Mouse (Mus musculus) midbrain, postnatal 0 days (tissue): ENCODE measurements around the gene Nsa2. TPM values are rescaled to one million over a fixed set of nuclear protein-coding genes. Genes with fewer than 3 reads are reported as not detected.
A peak's percentile ranks its signal among the peaks of the same experiment; 100 is the strongest.

Experiments
- ATAC-seq: fragments of 200-750 bp; cut with Nextera tagmentation; 2 replicates; pipeline ENCODE4 v1.8.0; 2017; ENCODE audit warnings: moderate number of reproducible peaks, mild to moderate bottlenecking, moderate TSS enrichment, moderate library complexity; ENCODE audit not compliant: low FRiP score
- DNase-seq: peaks from one replicate; pipeline ENCODE4 v3.0.0-alpha.2; 2015; ENCODE audit warnings: low spot score
- H3K27ac ChIP-seq: fragments of 300-500 bp; sonication (generic); 2 replicates; pipeline ENCODE4 v1.5.1; 2014; ENCODE audit warnings: low read depth, mild to moderate bottlenecking, low read length, mixed read lengths
- H3K27me3 ChIP-seq: fragments of 300-500 bp; sonication (generic); 2 replicates; pipeline ENCODE4 v1.6.1; 2014; ENCODE audit warnings: low read length, control low read depth, mixed read lengths; ENCODE audit not compliant: insufficient read depth
- H3K36me3 ChIP-seq: fragments of 300-500 bp; sonication (generic); 2 replicates; pipeline ENCODE4 v1.6.1; 2014; ENCODE audit warnings: low read length, control low read depth, mixed read lengths; ENCODE audit not compliant: insufficient read depth
- H3K4me1 ChIP-seq: fragments of 300-500 bp; sonication (generic); 2 replicates; pipeline ENCODE4 v1.6.1; 2014; ENCODE audit warnings: mild to moderate bottlenecking, control low read depth, antibody characterized with exemption, low read length, mixed read lengths; ENCODE audit not compliant: insufficient read depth
- H3K4me2 ChIP-seq: fragments of 300-500 bp; sonication (generic); 2 replicates; pipeline ENCODE4 v1.6.1; 2014; ENCODE audit warnings: low read depth, mild to moderate bottlenecking, low read length, mixed read lengths; ENCODE audit not compliant: poor library complexity, severe bottlenecking
- H3K4me3 ChIP-seq: fragments of 300-500 bp; sonication (generic); 2 replicates; pipeline ENCODE4 v1.5.1; 2014; ENCODE audit warnings: low read depth, mild to moderate bottlenecking, low read length, moderate library complexity
- H3K9ac ChIP-seq: fragments of 300-500 bp; sonication (generic); replicated peaks from 2 replicates; pipeline ENCODE4 v1.6.1; 2014; ENCODE audit warnings: mild to moderate bottlenecking, low read length, moderate library complexity, mixed read lengths; ENCODE audit not compliant: poor library complexity, severe bottlenecking
- H3K9me3 ChIP-seq: fragments of 300-500 bp; sonication (generic); 2 replicates; pipeline ENCODE4 v1.6.1; 2016; ENCODE audit warnings: low read length, control low read depth
- CTCF ChIP-seq: IDR thresholded peaks from 2 replicates; pipeline ENCODE4 v1.5.1; 2016; ENCODE audit warnings: antibody characterized with exemption, mild to moderate bottlenecking
- WGBS: fragments of 180-500 bp; shearing (Covaris S2); extraction: QIAGEN DNeasy Blood & Tissue Kit; methylation state at CpG from one replicate; pipeline ENCODE4 v1.1.7; 2014; 5-methylcytosine and 5-hydroxymethylcytosine counted together
- polyA plus RNA-seq: library from polyadenylated mRNA; unstranded; fragments of >200 nt; fragmentation: Nextera tagmentation; extraction: Ambion mirVana; gene quantifications from 2 replicates; pipeline ENCODE4 v1.2.1, GENCODE M21; 2015
- total RNA-seq: library from RNA; depleted of rRNA; stranded (reverse); fragments of >200 nt; gene quantifications from 2 replicates; pipeline ENCODE4 v1.2.3, GENCODE M21; 2014

Gene Nsa2
- total and polyA plus RNA-seq, 2 experiments from 2014 or later, result 24.1 to 35.6 TPM

GRCm38 (mm10) chr13:97095726-97096125 lies 42.0 kb downstream of the Nsa2 start:
- Histone ChIP-seq H3K4me1 (no peaks in the 10 kb centered on the region), H3K36me3 (peaks cover 10% of the 10 kb centered on the region; the same call in 1 of the 2 replicates), H3K9me3 (no peaks in the 10 kb centered on the region), H3K27me3 (no peaks in the 10 kb centered on the region), H3K9ac (no peak overlapping the region), H3K27ac (no peak overlapping the region), H3K4me2 (no peak overlapping the region), H3K4me3 (no peak overlapping the region)
- ATAC-seq, result no peak
- DNase-seq, result peak; percentile 4
- WGBS, result 84% methylated on average over 4 of the region's 4 CpGs
- TF ChIP-seq CTCF, result no peak

GRCm38 (mm10) chr13:97088183-97088582 lies 49.6 kb downstream of the Nsa2 start:
- Histone ChIP-seq H3K27me3 (no peaks in the 10 kb centered on the region), H3K9ac (no peak overlapping the region), H3K4me2 (no peak overlapping the region), H3K27ac (no peak overlapping the region), H3K4me3 (no peak overlapping the region), H3K4me1 (no peaks in the 10 kb centered on the region), H3K36me3 (0 out of 2 replicates have a peak, but pooled peaks cover 4% of the 10 kb centered on the region), H3K9me3 (no peaks in the 10 kb centered on the region)
- TF ChIP-seq CTCF, result no peak
- 59% methylated on average over 3 of the region's 3 CpGs for WGBS
- ATAC-seq (no peak), DNase-seq (peak; percentile 68)

- H3K4me1 ChIP-seq, result no peaks in the 10 kb centered on the region
- H3K36me3 ChIP-seq, result 0 out of 2 replicates have a peak, but pooled peaks cover 4% of the 10 kb centered on the region
- H3K4me3 ChIP-seq, result no peak overlapping the region
- DNase-seq, result no peak
- no peak overlapping the region for H3K9ac ChIP-seq
- no peak for TF ChIP-seq CTCF
- H3K27me3 ChIP-seq, result no peaks in the 10 kb centered on the region
- no peak overlapping the region for H3K4me2 ChIP-seq
- WGBS, result 97% methylated on average over 6 of the region's 6 CpGs
- ATAC-seq, result no peak
- H3K9me3 ChIP-seq, result no peaks in the 10 kb centered on the region
- no peak overlapping the region for H3K27ac ChIP-seq
Measured at GRCm38 (mm10) chr13:97087421-97087820, 50.3 kb downstream of the Nsa2 start.

- H3K9ac ChIP-seq, result no peak overlapping the region
- WGBS, result 48% methylated on average over 7 of the region's 9 CpGs
- H3K27ac ChIP-seq, result no peak overlapping the region
- TF ChIP-seq CTCF, result no peak
- H3K4me1 ChIP-seq, result no peaks in the 10 kb centered on the region
- H3K27me3 ChIP-seq, result no peaks in the 10 kb centered on the region
- H3K4me2 ChIP-seq, result no peak overlapping the region
- no peak overlapping the region for H3K4me3 ChIP-seq
- ATAC-seq, result no peak
- no peaks in the 10 kb centered on the region for H3K36me3 ChIP-seq
- DNase-seq, result no peak
- no peaks in the 10 kb centered on the region for H3K9me3 ChIP-seq
Measured at GRCm38 (mm10) chr13:97086316-97086715, 51.4 kb downstream of the Nsa2 start.

GRCm38 (mm10) chr13:97082432-97082831 lies 55.3 kb downstream of the Nsa2 start:
- H3K36me3 ChIP-seq, result no peaks in the 10 kb centered on the region
- DNase-seq, result no peak
- H3K4me3 ChIP-seq, result no peak overlapping the region
- H3K9me3 ChIP-seq, result no peaks in the 10 kb centered on the region
- no peak for TF ChIP-seq CTCF
- no peak overlapping the region for H3K4me2 ChIP-seq
- no peaks in the 10 kb centered on the region for H3K4me1 ChIP-seq
- WGBS, result 92% methylated on average over 7 of the region's 7 CpGs
- no peaks in the 10 kb centered on the region for H3K27me3 ChIP-seq
- ATAC-seq, result no peak
- H3K9ac ChIP-seq, result no peak overlapping the region
- H3K27ac ChIP-seq, result no peak overlapping the region

- no peak overlapping the region for H3K9ac ChIP-seq
- no peaks in the 10 kb centered on the region for H3K4me1 ChIP-seq
- WGBS, result 91% methylated on average over 3 of the region's 3 CpGs
- no peak for ATAC-seq
- H3K4me2 ChIP-seq, result no peak overlapping the region
- H3K9me3 ChIP-seq, result no peaks in the 10 kb centered on the region
- H3K27ac ChIP-seq, result no peak overlapping the region
- no peak for TF ChIP-seq CTCF
- H3K36me3 ChIP-seq, result no peaks in the 10 kb centered on the region
- DNase-seq, result no peak
- H3K27me3 ChIP-seq, result no peaks in the 10 kb centered on the region
- H3K4me3 ChIP-seq, result no peak overlapping the region
Measured at GRCm38 (mm10) chr13:97080615-97081014, 57.1 kb downstream of the Nsa2 start.
